Mouse (Mus musculus) gastrocnemius, postnatal 10 days (tissue): ENCODE measurements around the gene Pigu. TPM values are rescaled to one million over a fixed set of nuclear protein-coding genes. Genes with fewer than 3 reads are reported as not detected.

ENCODE experiments used
- DNase-seq: peaks from one replicate; pipeline ENCODE4 v3.0.0; 2021; ENCODE audit warnings: mixed read lengths
- long read RNA-seq, 2 experiments: library from polyadenylated mRNA; stranded (forward); transcript quantifications; one replicate each; pipeline ENCODE4 v2.0.0; 2021
- total RNA-seq, 2 experiments: library from RNA; stranded (reverse); gene quantifications; 2 replicates each; pipeline ENCODE4 v1.2.3; 2021

Gene Pigu
- total RNA-seq, result 10 to 100 TPM; 27.1 to 27.5 TPM
- long read RNA-seq, experiment 1, transcript Pigu-201 (12 exons, 1,636 nt), result major isoform, 8 of 17 reads
- long read RNA-seq, experiment 1, partial matches to known transcripts, result 2 of 17 reads
- long read RNA-seq, experiment 1, other reads (novel, unspliced or antisense), result 7 of 17 reads
- long read RNA-seq, experiment 2, transcript Pigu-201 (12 exons, 1,636 nt), result major isoform, 8 of 21 reads
- long read RNA-seq, experiment 2, partial matches to known transcripts, result 6 of 21 reads
- long read RNA-seq, experiment 2, other reads (novel, unspliced or antisense), result 7 of 21 reads

GRCm38 (mm10) chr2:155356971-155357591 lies at the start of gene Pigu:
Gene Pigu (minus strand): TSS chr2:155357430.
- peak; percentile 85 for DNase-seq

DNA sequence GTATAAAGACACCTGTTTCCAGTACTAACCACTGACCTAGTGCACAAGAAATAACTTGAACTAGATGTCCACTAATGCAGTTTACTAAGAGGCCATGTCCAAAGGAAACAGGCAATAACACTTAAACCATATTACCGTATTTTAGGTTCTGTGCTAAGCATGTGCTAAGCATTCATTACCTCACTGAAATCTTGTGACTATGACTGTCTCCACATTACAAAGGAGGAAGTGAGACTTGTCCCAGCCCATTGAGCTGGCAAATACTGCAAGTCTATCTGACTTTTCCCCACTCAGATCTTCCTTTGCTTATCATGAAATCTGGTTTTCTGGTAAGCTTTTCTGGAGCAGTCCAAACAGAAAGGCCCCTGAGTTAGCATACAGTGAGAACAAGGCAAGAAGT lies 47.4 kb upstream of the Pigu start:
- no peak for DNase-seq

GRCm38 (mm10) chr2:155401926-155402325 lies 44.7 kb upstream of the Pigu start:
- DNase-seq, result no peak

- no peak for DNase-seq
Measured at GRCm38 (mm10) chr2:155400276-155400675, 43.0 kb upstream of the Pigu start.

DNA sequence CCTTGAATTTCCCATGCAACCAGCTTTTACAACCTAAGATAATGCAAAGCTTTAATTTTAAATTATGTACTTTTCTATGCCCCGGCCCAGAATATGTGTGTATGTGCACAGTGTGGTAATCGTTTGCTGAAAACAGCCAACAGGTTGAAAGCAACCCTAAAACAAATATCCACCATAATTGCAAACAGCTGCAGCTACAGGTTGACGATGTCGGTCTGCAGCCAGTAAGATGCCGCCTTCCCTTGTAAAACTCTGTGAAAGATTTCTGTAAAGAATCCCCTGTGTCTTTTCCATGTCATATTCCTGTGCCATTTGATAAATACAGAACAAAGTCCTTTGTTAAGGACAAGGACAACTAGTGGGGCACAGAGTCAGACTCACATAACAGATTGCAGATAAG lies 37.4 kb upstream of the Pigu start:
- no peak for DNase-seq

- no peak for DNase-seq
Measured at GRCm38 (mm10) chr2:155388573-155388972, 31.3 kb upstream of the Pigu start.

- DNase-seq, result no peak
Measured at GRCm38 (mm10) chr2:155387052-155387451, 29.8 kb upstream of the Pigu start.

DNA sequence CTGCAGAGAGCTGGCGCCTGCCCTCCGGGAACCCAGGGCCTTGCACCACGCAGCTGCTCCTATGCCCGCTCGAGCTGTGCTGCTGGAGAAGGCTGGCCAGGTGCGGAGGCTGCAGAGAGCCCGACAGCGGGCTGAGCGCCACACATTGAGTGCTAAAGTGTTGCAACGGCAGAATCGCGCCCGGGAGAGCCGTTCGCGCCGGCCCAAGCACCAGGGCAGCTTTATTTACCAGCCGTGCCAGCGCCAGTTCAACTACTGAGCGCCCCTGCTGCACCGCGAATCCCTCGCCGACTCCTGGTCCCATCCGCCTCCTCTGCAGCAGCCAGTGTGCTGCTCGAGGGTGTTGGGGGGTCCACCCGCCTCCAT lies 29.3 kb upstream of the Pigu start:
- DNase-seq, result peak; percentile 32

GRCm38 (mm10) chr2:155385731-155386533 lies 28.7 kb upstream of the Pigu start:
- no peak for DNase-seq

DNA sequence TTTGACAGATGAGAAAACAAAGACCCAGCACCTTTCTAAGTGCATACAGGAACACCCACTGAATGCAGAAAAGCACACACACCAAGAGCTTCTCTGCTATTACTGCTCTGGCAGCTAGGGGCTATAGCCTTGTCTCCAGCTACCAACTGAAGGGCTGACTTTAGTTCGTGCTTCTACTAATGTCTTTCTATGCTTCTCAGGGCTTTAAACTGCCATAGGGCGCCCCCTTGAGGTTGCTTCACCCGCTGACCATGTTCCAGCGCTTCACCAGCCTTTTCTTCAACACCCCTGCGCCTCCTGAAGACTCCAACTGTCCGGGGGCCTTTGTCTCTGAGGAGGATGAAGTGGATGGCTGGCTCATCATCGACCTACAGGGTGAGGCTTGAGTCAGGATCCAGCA lies 27.9 kb upstream of the Pigu start:
- DNase-seq, result peak; percentile 84

DNA sequence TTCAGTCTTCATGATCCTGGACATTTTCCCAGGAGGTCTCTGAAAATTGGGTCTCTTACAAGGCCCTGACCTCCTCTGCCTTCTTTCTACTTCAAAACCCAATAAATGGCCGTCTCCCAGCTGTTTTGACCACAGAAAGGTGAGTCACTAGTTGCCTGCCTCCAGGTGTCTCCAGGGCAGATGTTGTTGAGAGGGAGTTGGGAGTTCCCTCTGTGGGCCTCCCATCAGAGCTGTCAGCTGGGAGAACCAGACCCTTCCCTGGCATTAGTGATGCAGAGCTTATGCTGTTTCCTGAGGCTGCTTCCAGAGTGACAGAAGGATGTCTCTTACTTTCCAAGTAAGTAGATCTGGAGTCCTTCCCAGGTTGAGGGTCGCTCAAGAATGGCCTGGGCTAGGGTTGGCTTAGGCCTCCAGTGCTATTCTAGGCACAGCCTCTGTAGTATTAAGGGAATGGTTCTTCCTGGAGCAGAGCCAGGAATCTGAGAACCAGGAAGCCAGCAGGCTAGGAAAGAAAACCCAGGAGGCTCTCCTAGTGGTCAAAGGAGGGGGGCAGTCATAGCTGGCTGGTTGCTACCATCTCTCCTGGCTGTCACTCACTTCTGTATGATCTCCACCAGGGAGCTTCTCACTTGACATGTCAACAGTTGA lies 25.7 kb upstream of the Pigu start:
- DNase-seq, result peak; percentile 46

DNA sequence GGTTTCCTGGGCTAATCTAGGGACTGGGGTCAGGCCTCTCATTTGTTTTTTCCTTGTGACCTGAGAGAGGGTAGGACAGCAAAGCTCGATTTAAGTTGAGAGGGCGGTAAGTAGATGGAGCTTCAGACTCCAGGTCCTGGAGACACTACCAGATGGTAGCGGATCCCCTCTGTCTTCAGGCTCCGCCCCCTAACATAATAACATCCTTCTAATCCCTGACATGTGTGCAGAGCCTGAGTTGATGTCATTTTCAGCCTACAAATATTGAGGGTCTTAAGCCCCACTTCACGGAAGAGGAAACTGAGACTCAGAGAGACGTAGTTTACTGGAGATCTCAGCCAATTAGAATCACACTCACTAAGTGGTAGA lies 25.1 kb upstream of the Pigu start:
- DNase-seq, result no peak

DNA sequence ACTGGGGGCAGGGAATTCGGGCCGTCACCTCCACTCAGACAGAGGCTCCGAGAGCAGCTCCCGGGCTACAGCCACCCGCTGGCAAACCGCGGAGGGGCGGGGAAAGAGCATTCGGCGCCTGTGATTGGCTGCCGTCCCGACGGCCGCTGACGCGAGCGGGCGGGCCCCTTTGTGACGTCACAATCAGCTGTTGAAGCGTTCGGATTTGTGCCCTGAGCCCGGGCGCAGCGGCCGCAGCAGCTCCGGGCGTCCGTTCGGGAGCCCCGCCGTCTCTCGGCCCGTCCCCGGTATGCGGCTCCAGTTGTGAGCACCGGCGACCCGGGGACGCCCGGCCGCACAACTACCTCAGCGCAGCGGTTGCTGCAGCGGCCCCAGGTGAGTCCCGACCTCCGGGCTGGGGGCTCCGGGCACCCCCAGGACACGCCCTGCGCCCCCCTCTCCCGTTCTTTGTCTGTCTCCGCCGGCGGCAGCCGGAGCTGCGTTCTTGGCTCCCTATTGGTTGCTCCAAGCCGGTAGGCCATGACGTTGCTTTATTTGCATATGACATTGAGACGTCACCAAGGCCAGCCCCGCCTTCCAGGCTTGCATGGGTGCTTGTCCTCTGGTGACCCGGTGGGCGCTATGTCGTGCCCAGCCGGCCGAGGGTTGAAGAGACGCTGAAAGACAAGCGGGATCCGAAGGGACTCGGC lies 24.6 kb upstream of the Pigu start:
- peak; percentile 99 for DNase-seq

DNA sequence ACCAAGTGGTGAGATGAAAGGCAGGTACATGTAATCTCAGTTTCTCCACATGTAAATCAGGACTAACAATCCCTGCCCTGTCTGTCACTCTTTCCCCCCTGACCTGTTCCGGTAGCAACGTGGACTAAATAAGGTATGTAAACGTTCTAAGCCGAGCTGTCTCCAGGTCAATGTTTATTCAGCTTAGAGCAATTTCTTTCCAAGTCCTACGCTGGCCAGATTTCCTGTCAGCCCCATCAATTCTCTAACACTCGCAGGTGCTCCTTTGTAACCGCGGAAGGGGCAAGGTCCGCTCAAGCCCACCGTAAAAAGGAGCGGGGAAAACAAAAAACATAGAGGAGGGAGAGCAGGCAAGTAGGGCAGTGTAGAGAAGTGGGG lies 23.8 kb upstream of the Pigu start:
- DNase-seq, result no peak

DNA sequence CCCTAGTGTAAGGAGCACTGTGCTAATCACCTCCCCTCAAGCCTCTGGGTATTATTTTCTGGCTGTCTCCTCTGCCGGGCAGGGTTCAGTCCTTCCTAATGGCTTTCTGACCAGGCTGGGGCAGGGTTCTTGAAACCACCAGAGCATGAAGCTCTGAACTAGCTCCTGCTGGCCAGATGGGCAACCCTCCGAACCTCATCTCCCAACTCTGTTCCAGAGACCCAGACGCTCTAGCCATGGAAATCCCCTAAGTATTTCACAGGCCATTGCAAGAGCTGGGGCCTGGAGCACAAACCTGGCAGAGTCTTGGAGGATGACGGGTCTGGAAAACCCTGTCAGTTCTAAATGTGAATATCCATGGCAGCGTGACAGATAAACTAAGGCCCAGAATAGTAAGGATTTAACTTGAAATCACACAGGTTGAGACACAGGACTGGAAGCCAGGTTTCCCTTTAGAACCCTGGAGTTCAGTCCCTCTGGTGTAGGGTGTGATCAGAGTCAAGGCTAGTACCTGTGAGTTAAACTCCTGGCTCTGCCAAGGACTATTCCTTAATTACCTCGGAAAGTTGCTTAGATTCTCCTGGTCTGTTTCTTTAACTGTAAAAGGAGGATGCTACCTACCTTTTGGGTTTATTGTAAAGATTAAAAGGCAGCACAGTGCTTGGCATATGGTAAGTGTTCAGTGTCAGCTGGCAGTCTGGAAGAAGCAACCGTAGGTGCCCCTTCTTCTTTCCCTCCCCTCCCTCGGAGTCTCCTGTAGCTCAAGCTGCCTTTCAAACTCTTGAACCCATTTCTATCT lies 23.2 kb upstream of the Pigu start, which contains the start of gene Trp53inp2:
Gene Trp53inp2 (plus strand): TSS at position 799 of the 799 bp plus-strand sequence.
- no peak for DNase-seq

GRCm38 (mm10) chr2:155376191-155376590 lies 19.0 kb upstream of the Pigu start:
- no peak for DNase-seq

- no peak for DNase-seq
Measured at GRCm38 (mm10) chr2:155374521-155374920, 17.3 kb upstream of the Pigu start.

DNA sequence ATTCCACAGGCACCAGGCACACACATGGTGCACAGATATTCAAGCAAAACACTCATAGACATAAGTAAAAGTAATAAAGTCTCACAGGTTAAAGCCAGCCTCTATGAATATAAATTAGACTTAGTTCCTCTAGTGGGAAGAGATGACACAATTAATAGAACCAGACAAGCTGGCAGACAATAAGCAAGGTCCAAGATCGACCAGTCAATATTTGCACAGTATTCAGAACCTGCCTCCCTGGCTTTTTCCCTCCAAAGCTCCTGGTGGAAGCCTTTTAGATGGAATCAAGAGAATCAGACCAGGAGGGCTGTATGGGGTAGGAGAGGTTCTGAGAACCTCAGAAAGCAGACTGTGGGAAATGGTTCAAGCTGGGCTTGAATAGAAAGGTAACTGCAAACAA lies 16.7 kb upstream of the Pigu start:
- DNase-seq, result no peak

DNA sequence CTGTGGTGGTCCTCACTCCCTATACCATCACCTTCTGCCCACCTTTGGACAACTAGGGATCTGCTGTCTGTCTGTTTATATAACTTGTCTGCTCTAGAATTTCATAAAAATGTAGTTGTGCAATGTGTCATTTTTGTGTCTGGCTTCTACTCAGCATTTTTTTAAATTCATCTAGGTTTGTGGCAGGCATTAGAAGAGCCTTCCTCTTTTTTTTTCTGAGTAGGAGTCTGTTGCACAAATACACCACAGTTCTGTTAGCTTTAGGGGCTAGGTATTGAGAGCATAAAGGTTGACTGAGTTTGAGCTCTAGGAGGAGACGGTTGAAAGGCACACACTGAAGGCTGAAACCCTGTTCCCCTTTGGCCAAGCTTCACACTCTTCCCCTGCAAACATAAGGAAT lies 16.1 kb upstream of the Pigu start:
- DNase-seq, result no peak

GRCm38 (mm10) chr2:155372451-155372850 lies 15.2 kb upstream of the Pigu start:
- DNase-seq, result no peak

GRCm38 (mm10) chr2:155369333-155369883 lies 12.2 kb upstream of the Pigu start:
- DNase-seq, result peak; percentile 49
